Mouse (Mus musculus) heart, postnatal 4 days (tissue): ENCODE results near the gene Tex19.2. TPM values are rescaled to one million over a fixed set of nuclear protein-coding genes. Genes with fewer than 3 reads are reported as not detected.
"Not testable (repeated sequence)": the region's sequence is repeated elsewhere in the genome, so short reads cannot be mapped to it uniquely, and the experiment has no call there.

Experiments
- DNase-seq: peaks from one replicate; pipeline ENCODE4 v3.0.0; 2021
- total RNA-seq, 2 experiments: library from RNA; stranded (reverse); gene quantifications; 2 replicates each; pipeline ENCODE4 v1.2.3; 2021

Gene Tex19.2
- total RNA-seq, 2 experiments from 2014 or later: not detected

DNA sequence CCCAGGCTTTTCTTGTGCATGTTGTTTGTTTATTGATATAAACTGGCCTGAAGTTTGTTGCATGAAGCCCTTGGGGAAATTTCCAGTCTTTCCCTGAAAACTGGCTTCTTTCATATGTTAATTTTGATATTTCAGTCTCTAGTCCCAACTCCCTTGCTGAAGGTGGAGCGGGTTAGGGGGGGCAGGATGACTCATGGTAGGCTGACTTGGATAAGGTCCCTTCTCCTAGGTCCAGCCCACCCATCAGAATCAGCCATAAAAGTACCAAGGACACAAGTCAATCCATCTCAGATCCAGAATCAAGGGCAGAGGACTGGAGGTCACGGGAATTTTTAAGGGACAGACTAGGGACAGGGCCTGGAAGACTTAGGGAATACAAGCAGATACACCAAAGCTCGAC lies 7.4 kb downstream of the Tex19.2 start:
- no peak for DNase-seq

DNA sequence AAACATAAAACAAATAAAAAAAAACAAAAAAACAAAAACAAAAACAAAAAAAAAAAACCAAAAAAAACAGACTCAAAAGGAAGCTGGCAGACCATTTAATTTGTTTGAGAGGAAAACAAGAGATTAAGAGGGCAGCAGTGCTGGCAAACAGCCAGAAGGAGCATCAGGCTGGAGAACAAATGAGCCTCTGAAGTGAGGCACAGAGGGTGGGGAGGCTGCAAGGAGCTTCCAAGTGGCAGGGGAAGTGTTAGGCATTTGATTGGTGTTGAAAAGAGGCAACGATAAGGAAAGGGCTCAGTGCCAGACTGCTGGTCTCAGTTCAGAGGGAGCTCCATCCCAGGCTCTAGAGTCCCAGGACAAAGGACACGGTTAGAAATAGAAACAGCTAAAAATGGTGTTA lies 8.5 kb downstream of the Tex19.2 start:
- DNase-seq: peak; percentile 80

DNA sequence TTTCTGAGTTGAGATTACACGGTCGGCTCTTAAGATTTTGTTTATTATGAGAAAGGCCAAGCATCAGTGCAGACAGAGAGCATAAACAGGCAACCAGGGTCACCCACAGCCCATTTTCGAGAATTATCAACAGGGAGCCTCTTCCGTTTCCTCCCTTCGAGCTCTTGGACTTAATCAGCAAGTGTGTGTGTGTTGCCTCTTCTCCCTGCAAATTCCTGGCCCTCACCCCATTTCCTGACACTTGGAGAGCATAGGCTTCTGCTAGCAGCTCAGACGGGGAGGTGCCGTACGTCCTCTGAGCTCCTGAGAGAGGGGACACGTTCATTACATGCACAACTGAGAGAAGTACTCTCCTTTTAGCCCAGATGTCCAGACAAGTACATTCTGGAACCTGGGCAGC lies 10.4 kb downstream of the Tex19.2 start:
- peak; percentile 48 for DNase-seq

GRCm38 (mm10) chr11:121107242-121107641 lies 11.2 kb downstream of the Tex19.2 start:
- DNase-seq: not testable (repeated sequence)

GRCm38 (mm10) chr11:121101124-121101805 lies 17.2 kb downstream of the Tex19.2 start:
- DNase-seq: no peak

- DNase-seq: no peak
Measured at GRCm38 (mm10) chr11:121100692-121101091, 17.8 kb downstream of the Tex19.2 start.

DNA sequence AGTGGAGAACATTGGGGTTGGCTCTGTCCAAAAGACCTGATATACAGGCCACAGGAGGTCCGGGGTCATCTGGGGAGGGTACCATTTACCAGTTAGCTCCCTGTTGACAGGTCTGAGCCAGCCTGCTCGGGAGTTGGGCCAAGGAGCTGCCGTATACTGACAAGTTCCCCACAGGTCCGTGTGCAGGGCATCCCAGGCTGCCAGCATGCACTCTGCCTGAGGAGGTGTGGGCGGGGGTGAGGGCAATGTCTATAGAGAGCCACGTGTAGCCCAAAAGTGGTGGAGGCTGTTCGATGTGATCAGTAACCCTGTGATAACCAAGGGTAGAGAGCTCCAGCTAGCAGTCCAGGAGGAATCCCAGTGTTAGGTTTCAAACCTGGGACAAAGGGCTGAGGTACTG lies 18.7 kb downstream of the Tex19.2 start:
- DNase-seq: no peak

DNA sequence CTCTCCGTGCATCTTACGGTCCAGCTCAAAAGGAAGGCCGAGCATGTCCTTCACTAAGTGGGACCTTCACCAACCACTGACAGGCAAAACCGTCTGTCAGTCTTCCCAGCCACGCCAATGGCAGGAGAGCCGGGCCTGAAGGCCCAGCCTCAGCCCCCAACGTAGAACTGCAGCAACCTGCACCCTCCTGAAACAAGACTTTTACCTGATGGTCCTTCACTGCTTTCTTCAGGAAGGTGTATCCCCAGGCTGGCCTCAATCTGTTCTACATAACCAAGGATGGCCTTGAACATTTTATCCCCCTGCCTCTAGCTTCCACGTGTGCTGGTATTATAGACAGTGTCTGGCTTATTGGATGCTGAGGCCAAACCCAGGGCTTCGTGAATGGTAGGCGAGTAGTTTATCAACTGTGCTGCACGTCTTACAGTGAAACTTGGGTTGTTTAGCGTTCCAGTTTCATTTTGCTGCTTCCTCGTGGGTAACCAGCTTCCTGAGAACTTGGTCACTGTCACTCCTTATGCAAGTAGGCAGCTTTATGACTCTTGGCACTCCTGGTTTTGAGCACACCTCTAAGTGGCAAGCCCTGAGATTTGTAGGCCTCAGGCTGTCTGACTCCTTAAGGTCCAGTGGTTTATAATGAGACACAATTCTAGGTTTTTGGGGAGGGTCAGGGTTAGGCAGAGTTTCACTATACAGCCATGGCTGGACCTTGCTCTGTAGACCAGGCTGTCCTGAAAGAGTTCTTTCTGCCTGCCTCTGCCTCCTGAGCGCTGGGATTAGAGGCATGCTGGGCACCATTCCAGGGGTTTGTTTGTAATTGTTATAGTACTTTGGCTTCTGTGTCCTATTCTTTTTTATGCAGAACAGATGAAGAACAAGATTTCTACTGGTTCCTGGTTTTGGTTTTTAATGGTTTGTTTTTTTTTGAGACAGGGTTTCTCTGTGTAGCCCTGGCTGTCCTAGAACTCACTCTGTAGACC lies 25.6 kb downstream of the Tex19.2 start:
- no peak for DNase-seq

- DNase-seq: no peak
Measured at GRCm38 (mm10) chr11:121090943-121091342, 27.5 kb downstream of the Tex19.2 start.

DNA sequence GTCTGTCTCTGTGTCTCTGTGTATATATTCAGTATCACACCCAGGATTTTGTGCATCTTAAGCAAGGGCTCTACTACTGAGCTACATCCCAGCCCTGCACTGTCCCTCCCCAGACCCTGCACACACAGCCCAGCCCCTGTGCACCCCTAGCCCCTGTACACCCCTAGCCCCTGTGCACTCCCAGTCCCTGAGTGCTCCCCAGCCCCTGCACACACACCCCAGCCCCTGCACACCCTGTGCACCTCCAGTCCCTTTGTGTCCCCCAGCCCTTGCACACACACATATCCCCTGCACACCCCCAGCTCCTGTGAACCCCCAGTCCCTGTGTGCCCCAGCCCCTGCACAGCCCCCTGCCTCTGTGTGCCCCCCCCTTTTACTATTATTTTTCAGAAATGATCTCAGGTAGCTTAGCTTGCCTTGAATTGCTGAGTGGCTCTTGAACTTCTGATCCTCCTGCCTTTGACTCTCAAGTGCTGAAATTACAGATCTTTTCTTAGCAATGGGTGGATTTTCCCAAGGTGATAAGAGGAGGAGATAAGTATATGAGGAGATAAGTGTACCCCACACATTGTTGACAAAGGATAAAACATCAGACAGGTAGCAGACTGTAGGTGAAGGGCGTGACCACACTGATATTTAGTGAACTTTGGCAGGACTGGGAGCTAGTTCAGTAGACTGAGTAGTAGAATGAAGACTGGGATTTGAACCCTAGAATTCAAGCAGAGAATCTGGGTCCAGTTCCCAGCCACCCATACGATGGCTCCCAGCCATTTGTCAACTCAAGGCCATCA lies 28.5 kb downstream of the Tex19.2 start:
- DNase-seq: no peak

DNA sequence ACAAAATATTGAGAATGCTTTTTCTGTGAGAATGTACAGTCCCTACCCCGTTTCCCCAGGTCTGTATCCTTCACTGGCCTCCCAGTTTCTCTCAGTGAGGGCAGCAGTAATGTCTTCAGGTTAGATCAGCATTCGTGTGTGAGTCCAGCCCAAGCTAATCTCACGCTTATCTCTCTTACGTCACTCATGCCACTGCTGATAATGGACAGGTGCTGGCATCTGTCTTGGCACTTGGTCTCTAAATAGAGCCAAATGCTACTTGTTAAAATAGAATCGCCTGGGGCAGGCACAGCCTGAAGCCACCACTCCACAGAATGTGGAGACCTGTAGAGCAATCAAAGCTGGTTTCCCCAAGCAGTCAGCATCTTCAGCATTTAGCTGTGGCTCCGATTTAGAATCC lies 29.5 kb downstream of the Tex19.2 start:
- DNase-seq: no peak

GRCm38 (mm10) chr11:121086296-121086695 lies 32.2 kb downstream of the Tex19.2 start:
- no peak for DNase-seq

GRCm38 (mm10) chr11:121085181-121085580 lies 33.3 kb downstream of the Tex19.2 start:
- no peak for DNase-seq

GRCm38 (mm10) chr11:121082857-121083500 lies 35.5 kb downstream of the Tex19.2 start:
- DNase-seq: no peak

DNA sequence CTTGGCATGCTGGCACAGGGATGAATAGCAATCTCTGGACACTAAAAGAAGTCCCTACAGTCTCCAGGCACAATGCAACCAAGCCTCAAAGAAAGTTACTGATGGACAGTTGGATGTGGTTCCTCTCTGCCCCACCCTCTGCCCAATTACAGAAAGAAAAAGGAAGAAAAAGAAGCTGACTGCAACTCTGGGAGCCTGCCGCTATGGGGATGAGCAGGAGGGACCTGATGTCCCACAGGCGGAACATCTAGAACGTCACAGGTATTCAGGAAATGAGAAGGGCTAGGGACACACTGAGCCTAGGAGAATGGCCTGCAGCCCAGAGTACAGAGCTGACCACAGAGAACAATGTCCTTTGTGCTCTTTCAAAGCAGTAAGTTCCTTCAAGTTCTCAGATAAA lies 36.2 kb downstream of the Tex19.2 start:
- no peak for DNase-seq

DNA sequence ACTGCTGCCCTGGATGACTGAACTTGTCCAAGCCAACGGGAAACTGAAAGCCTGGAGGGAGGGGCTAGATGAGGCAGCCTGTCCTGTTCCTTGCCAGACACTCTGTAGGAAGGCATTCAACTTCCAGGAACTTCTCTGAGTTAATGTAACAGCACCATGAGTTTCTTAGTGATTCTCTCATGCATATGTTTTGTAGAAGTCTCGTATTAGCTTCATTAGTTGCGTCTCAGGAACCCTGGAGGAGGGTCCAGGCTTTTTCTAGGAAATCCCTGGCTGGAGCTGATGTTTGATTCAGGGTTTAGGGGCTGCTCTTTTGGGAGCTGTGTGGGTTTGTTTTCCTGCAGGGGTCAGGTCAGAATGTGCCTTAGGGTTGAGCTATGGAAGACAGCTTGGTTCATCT lies 37.4 kb downstream of the Tex19.2 start, which contains the start of gene Sectm1a:
Gene Sectm1a, minus strand, starts transcription at position 101 of the 400 bp plus-strand sequence.
- DNase-seq: no peak

- DNase-seq: no peak
Measured at GRCm38 (mm10) chr11:121080330-121080729, 38.1 kb downstream of the Tex19.2 start.

DNA sequence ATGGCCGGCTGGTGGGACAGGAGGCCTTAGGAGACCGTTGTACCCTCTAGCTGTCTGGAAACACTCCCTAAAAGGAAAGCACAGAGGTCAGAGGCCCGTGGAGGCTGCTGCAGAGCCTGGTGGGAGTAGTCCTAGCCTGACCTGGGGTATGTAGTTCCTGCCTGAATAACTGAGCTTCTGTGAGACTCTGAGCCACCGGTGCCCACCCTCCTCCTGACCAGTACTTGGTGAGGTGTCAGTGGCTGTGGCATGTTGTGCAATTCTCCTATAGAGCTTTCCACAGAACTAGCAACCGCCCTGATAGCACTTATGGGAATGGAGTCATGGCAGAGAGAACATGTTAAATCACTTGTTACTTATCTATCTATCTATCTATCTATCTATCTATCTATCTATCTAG lies 42.8 kb downstream of the Tex19.2 start:
- DNase-seq: no peak

GRCm38 (mm10) chr11:121069662-121070061 lies 48.8 kb downstream of the Tex19.2 start:
- not testable (repeated sequence) for DNase-seq

DNA sequence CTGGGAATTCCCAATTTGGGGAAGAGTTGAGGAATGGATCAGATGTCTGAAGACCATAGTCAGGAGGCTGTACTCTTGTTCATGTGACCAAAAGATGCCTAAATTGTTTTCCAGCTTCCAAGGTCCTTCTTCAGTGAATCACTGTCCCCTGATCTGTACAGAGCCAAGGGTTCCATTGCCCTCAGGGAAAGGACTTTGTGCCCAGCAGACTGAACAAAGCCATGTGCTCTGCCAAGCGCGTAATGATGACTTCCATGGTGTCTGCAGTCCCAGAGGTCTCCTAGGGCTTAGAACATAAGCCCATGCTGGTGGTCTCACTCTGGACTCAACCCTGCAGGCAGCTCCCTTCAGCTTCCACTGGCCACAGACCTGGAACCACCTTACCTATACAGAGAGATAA lies 50.6 kb downstream of the Tex19.2 start:
- DNase-seq: no peak
